Mouse (Mus musculus): ENCODE measurements around the gene Eloa.
"Not testable (repeated sequence)": the region's sequence is repeated elsewhere in the genome, so short reads cannot be mapped to it uniquely, and the experiment has no call there.

The Eloa gene

GRCm38 (mm10) chr4:135981524-135982063 is 40.0 kb downstream of the Eloa start:
- DNase-seq, result peak; percentile 89

DNA sequence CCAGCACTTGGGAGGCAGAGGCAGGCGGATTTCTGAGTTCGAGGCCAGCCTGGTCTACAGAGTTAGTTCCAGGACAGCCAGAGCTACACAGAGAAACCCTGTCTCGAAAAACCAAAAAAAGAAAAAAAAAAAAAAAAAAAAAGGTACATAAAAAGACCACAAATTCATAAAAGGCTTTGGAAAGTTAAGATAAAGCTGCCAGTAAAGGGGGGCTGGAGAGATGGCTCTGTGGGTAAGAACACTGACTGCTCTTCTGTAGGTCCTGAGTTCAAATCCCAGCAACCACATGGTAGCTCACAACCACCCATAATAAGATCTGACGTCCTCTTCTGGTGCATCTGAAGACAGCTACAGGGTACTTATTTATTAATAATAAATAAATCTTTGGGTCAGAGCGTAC is 41.3 kb downstream of the Eloa start:
- not testable (repeated sequence) for DNase-seq

DNA sequence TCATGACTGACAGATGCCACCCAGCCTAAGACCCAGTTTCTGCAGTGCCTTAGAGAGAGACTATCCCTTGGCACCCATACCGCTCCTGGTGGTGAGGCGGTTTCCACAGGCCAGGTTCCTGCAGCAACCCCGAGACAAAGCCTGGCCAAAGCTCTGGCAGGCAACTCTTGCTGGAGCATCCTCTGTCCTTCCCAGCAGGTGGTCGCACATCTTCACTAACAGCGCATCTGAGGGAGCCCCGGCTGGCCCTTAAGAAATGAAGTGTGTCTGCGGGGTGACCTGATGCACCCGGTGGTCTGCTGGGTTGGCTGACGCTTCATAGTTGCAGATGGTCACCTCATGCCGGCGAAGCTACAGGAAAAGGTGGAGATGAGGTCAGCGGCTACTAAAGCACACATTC is 45.4 kb downstream of the Eloa start:
- no peak for DNase-seq

DNA sequence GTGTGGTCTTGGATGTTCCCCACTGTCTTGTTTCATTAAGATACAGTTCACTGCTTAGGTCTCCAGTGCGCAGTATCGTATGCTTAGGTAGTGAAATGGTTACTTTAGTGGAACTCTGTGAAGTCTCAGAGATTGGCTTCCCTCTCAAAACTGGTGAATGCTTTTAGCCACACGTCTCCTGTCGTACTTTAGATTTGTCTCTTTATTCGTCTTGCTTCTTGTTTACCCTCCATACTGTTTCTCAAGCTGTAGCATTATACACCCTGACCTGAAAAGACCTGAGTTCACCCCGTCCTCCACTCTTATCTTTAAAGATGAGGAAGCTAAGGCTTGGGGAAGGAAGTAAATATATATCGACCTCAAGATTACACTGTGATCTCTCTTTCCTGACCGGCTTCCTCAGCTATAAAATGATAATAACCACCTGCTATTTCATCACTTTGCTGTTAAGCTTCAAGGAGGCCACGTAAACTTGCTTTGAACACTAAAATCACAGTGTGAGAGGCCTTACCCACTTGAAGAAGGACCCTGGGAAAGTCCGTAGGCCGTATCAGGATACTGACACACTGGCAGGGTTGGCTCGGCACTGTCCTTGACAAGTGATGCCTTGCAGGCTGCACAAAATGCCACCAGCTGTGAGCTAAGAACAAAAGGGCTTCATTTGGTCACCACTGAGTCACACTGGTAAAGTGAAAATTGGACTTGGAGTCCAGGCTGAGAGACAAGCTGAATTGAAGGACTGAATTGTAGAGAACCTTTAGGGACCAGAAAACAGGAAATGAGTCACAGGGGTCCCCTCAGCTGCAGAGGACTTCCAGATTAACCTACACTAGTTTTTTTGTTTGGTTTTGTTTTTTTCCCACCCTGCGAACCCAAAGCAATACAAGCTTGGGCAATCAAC is 48.4 kb downstream of the Eloa start:
- no peak for DNase-seq

- peak; percentile 94 for DNase-seq
These were observed 49.0 kb downstream of the Eloa start, which contains the start of gene Lypla2 for GRCm38 (mm10) chr4:135972556-135972906. Gene Lypla2, minus strand, starts transcription at chr4:135972626.

GRCm38 (mm10) chr4:135971805-135972555 is 49.6 kb downstream of the Eloa start:
- no peak for DNase-seq

GRCm38 (mm10) chr4:135970585-135970984 is 51.0 kb downstream of the Eloa start:
- no peak for DNase-seq

GRCm38 (mm10) chr4:135969070-135969750 is 52.4 kb downstream of the Eloa start:
- DNase-seq, result no peak

GRCm38 (mm10) chr4:135968271-135968869 is 53.2 kb downstream of the Eloa start:
- no peak for DNase-seq

GRCm38 (mm10) chr4:135967086-135967760 is 54.3 kb downstream of the Eloa start:
- no peak for DNase-seq

- no peak for DNase-seq
These were observed 55.3 kb downstream of the Eloa start for GRCm38 (mm10) chr4:135966283-135966682.

GRCm38 (mm10) chr4:135965113-135965512 is 56.5 kb downstream of the Eloa start:
- no peak for DNase-seq

DNA sequence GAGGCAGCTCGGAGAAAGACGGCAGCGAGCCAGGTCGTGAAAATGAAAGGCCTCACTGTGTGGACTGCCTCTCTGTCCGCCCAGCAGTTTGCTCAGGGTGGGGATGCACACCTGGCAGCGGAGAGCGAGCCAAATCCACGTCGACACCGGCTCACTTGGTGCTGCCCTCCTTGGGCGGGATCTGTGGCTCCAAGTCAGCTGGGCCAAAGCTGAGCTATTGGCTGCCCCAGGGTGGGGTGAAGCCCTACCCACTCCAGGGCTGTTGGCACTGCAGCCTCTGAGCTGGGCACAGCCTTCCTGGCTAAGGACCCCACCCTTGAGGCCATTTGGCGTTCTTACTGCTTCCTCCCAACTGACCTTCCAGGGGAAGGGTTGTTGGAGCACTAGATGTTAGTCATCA is 57.1 kb downstream of the Eloa start:
- peak; percentile 54 for DNase-seq

DNA sequence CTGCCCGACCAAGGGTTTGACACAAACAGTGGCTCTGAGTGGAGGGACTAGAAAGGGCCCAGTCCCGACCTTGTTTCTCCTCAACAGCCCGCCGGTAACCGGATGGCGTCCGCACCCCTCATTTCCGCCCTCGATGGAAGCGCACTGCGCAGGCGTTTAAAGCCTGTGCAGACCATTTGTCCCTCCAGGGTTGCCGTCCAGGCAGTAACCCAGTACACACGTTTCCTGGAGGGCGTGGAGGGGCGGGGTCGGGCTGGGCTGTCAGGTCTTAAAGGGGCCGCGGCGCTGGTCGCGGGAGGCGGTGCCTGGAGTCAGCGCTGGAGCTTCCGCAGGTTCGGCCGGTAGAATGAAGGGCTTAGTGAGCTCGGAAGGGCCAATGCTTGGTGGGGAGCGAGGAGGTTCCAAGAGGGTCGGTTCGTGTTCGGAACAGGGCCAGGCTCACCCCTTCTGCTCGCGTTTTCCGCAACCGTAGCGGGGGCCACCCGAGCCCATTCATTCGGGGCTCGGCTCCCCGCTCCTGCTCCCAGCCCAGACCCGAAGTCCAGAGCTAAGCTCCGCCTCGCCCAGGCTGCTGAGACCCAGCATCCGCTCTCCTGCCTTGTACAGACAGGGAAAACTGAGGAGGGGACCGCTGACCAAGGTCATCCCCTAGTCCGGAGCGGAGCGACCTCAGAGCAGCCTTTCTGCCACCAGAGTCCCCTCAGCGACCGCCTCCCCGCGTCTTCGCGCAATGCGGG is 57.9 kb downstream of the Eloa start, which contains the start of gene Gale:
Gale (plus strand) TSS at position 271 of the 737 bp plus-strand sequence.
- DNase-seq, result peak; percentile 96

DNA sequence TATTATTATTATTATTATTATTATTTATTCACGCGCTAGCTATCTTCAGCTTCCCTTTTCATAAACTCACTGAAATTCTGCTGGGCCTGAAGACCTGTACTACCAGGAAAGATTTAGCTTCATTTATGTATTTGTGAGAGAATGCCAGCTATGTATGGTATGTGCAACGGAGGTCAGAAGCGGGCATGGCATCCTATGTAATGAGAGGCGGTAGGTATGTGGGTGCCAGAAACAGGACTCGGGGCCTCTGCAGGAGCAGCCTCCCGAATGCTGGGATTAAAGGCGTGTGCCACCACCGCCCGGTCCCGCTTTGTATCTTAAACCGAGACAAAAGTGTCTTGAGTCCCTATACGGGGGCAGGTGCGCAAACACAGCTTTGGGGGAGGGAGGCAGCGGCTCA is 58.6 kb downstream of the Eloa start:
- no peak for DNase-seq

- DNase-seq, result no peak
These were observed 59.4 kb downstream of the Eloa start for GRCm38 (mm10) chr4:135962198-135962597.

- no peak for DNase-seq
These were observed 59.9 kb downstream of the Eloa start for GRCm38 (mm10) chr4:135961709-135962108.

- peak; percentile 75 for DNase-seq
These were observed 60.8 kb downstream of the Eloa start for GRCm38 (mm10) chr4:135960717-135961116.

GRCm38 (mm10) chr4:135958354-135958753 is 63.2 kb downstream of the Eloa start:
- no peak for DNase-seq

DNA sequence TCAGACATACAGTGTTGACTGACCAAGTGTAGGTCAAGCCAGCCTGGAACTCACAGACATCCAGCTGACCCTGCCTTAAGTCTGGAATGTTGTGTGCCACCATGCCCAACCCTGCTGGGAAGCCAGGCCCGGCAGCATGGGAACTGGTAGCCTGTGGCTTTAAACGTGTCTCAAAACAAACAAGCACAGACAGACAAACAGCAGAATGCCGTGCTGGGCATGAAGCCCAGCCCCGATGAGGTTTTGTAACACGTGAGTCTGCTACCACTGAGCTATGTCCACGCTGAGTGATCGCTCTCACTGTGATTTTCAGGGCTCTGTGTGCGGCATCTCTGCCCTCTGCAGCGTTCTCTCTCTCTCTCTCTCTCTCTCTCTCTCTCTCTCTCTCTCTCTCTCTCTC is 65.7 kb downstream of the Eloa start:
- DNase-seq, result no peak

DNA sequence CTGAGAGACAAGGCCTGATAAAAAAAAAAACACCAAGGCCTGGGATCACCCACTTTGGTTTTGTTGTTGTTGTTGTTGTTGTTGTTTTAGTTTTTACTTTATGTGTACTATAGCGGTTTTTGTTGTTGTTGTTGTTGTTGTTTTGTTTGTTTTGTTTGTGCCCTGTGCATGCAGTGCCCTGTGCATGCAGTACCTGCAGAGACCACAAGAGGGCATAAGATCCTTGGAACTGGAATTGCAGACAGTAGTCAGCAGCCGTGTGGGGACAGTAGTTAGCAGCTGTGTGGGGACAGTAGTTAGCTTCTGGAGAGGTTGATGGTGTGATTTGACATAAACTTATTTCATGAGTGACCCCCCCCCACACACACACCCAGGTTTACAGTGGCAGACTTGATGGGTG is 67.3 kb downstream of the Eloa start:
- peak; percentile 53 for DNase-seq

All from right cerebral cortex, adult 18-20 months (tissue).